Mouse (Mus musculus): ENCODE measurements around the gene Fga.

DNA sequence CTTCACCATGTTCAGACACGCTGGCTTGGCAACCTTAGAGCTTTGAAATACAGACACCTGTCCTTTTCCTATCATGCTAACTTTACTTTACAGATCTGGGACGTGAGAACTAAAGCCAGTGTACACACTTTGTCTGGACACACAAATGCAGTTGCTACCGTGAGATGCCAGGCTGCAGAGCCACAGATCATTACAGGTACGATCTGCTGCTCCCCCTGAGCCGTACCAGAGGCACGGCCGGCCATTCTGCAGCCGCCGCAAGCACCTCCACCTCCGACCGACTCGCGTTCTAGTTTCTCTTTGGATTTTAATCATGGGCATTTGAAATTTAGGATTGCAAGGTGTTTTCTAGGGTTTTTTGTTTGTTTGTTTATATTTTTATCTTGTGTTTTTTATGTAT lies 43.0 kb downstream of the Fga start:
- no peak for TF ChIP-seq CTCF (IDR thresholded peaks at IDR 0.05; ENCODE audit: low read depth, low read length)
- no peak for TF ChIP-seq POLR2AphosphoS5 (IDR thresholded peaks at IDR 0.05; ENCODE audit: insufficient replicate concordance, low read depth, low read length)
- TF ChIP-seq GATA1 (IDR thresholded peaks at IDR 0.05; ENCODE audit: borderline replicate concordance, low read length): no peak
- TF ChIP-seq TAL1 (conservative IDR thresholded peaks at IDR 0.05; ENCODE audit: low read depth, low read length): no peak
- no peak for TF ChIP-seq GATA2 (IDR thresholded peaks at IDR 0.05; ENCODE audit: borderline replicate concordance, low read depth, low read length)
